Mouse (Mus musculus): ENCODE data around the gene Zfp423.

Gene Zfp423

GRCm38 (mm10) chr8:87944225-87944934, 15.0 kb downstream of the Zfp423 start:
- DNase-seq = no peak

- no peak for DNase-seq
Observed at GRCm38 (mm10) chr8:87943651-87944091, 15.7 kb downstream of the Zfp423 start.

GRCm38 (mm10) chr8:87940646-87941045, 18.7 kb downstream of the Zfp423 start:
- peak; percentile 24 for DNase-seq

- DNase-seq = no peak
Observed at GRCm38 (mm10) chr8:87939308-87939936, 20.0 kb downstream of the Zfp423 start.

GRCm38 (mm10) chr8:87938351-87939232, 20.8 kb downstream of the Zfp423 start:
- peak; percentile 16 for DNase-seq

- DNase-seq = no peak
Observed at GRCm38 (mm10) chr8:87937211-87937610, 22.2 kb downstream of the Zfp423 start.

- DNase-seq = no peak
Observed at GRCm38 (mm10) chr8:87935088-87935680, 24.2 kb downstream of the Zfp423 start.

GRCm38 (mm10) chr8:87934175-87934574, 25.2 kb downstream of the Zfp423 start:
- DNase-seq = no peak

- DNase-seq = no peak
Observed at GRCm38 (mm10) chr8:87933752-87934151, 25.6 kb downstream of the Zfp423 start.

GRCm38 (mm10) chr8:87928857-87929256, 30.5 kb downstream of the Zfp423 start:
- DNase-seq = peak; percentile 20

GRCm38 (mm10) chr8:87927034-87927830, 32.2 kb downstream of the Zfp423 start:
- DNase-seq = no peak

- no peak for DNase-seq
Observed at GRCm38 (mm10) chr8:87926098-87926890, 33.1 kb downstream of the Zfp423 start.

GRCm38 (mm10) chr8:87922936-87923335, 36.5 kb downstream of the Zfp423 start:
- DNase-seq = no peak

GRCm38 (mm10) chr8:87922446-87922845, 36.9 kb downstream of the Zfp423 start:
- no peak for DNase-seq

GRCm38 (mm10) chr8:87918004-87918403, 41.4 kb downstream of the Zfp423 start:
- DNase-seq = no peak

- DNase-seq = no peak
Observed at GRCm38 (mm10) chr8:87915763-87916162, 43.6 kb downstream of the Zfp423 start.

- no peak for DNase-seq
Observed at GRCm38 (mm10) chr8:87914247-87914967, 45.0 kb downstream of the Zfp423 start.

- DNase-seq = no peak
Observed at GRCm38 (mm10) chr8:87908940-87909339, 50.5 kb downstream of the Zfp423 start.

GRCm38 (mm10) chr8:87905404-87905803, 54.0 kb downstream of the Zfp423 start:
- DNase-seq = no peak

GRCm38 (mm10) chr8:87904108-87904507, 55.3 kb downstream of the Zfp423 start:
- DNase-seq = no peak
